ENCODE assay signal across 12 mouse cellular contexts in genomic region chr7:15961239-15961638, GRCm38 (mm10). TPM values are rescaled to one million over a fixed set of nuclear protein-coding genes. Genes with fewer than 3 reads are reported as not detected.
DNase-seq lines count a peak whose midpoint lies in the region; ATAC-seq and TF ChIP-seq lines count a peak whose summit lies in the region.
"Had no signal": no experiment of that assay in that cellular context is flagged by ENCODE, and none has a peak within 500 bp of the region (broad histone marks: within the 10 kb centered on the region; RNA-seq: fewer than 3 reads in every experiment).

No protein-coding gene starts in this region.

- H3K9ac ChIP-seq in forebrain, postnatal 0 days, result no peak overlapping the region
- H3K9ac ChIP-seq in forebrain, embryonic 12.5 days, result no peak overlapping the region
- H3K9ac ChIP-seq in limb, embryonic 13.5 days, result no peak overlapping the region; the same call in 1 of the 2 replicates
- no peak overlapping the region for H3K9ac ChIP-seq in stomach, embryonic 16.5 days (ENCODE audit: low read length)

- H3K4me2 ChIP-seq in forebrain, postnatal 0 days (ENCODE audit: low read depth), result no peak overlapping the region
- H3K4me2 ChIP-seq in forebrain, embryonic 12.5 days, result no peak overlapping the region
- no peak overlapping the region for H3K4me2 ChIP-seq in limb, embryonic 13.5 days (replicated peaks)
- H3K4me2 ChIP-seq in stomach, embryonic 16.5 days (ENCODE audit: low read depth, low read length), result no peak overlapping the region

- no peaks in the 10 kb centered on the region for H3K4me1 ChIP-seq in forebrain, postnatal 0 days (ENCODE audit: insufficient read depth)
- H3K4me1 ChIP-seq in forebrain, embryonic 12.5 days, result peaks cover 10% of the 10 kb centered on the region
- H3K4me1 ChIP-seq in limb, embryonic 13.5 days, result peaks cover 32% of the 10 kb centered on the region
- H3K4me1 ChIP-seq in limb, embryonic 10.5 days, result peaks cover 17% of the 10 kb centered on the region
- H3K4me1 ChIP-seq in stomach, embryonic 16.5 days (ENCODE audit: control insufficient read depth, insufficient read depth, low read length), result peaks cover 44% of the 10 kb centered on the region

- H3K9me3 ChIP-seq in forebrain, postnatal 0 days (ENCODE audit: low read length), result no peaks in the 10 kb centered on the region
- no peaks in the 10 kb centered on the region for H3K9me3 ChIP-seq in forebrain, embryonic 12.5 days
- no peaks in the 10 kb centered on the region for H3K9me3 ChIP-seq in limb, embryonic 13.5 days
- 0 out of 2 replicates have a peak, but pooled peaks cover 1% of the 10 kb centered on the region for H3K9me3 ChIP-seq in limb, embryonic 10.5 days (replicated peaks)
- no peaks in the 10 kb centered on the region for H3K9me3 ChIP-seq in stomach, embryonic 16.5 days (replicated peaks; ENCODE audit: control insufficient read depth, low read length)

- H3K27ac ChIP-seq in forebrain, postnatal 0 days (ENCODE audit: low read depth, low read length), result no peak overlapping the region
- no peak overlapping the region for H3K27ac ChIP-seq in forebrain, embryonic 12.5 days
- peak overlapping the region; percentile 92 for H3K27ac ChIP-seq in limb, embryonic 13.5 days
- no peak overlapping the region for H3K27ac ChIP-seq in limb, embryonic 10.5 days
- H3K27ac ChIP-seq in stomach, embryonic 16.5 days (ENCODE audit: low read length), result peak overlapping the region; percentile 98
- H3K27ac ChIP-seq: forebrain, embryonic 10.5 days; hindbrain, postnatal 0 days had no signal

- DNase-seq in forebrain, postnatal 0 days, result no peak
- no peak for DNase-seq in limb, embryonic 10.5 days (ENCODE audit: low spot score)
- peak; percentile 58 for DNase-seq in heart, postnatal 4 days
- DNase-seq in cerebellum, adult 8-10 months, result no peak
- DNase-seq in cerebellum, adult 9-10 months, result no peak
- DNase-seq: B cell, adult 2 months; gastrocnemius, postnatal 10 days had no signal

- TF ChIP-seq CTCF in forebrain, postnatal 0 days (IDR thresholded peaks at IDR 0.05; ENCODE audit: low read depth), result no peak

- H3K4me3 ChIP-seq in forebrain, postnatal 0 days (ENCODE audit: low read depth, low read length), result no peak overlapping the region
- no peak overlapping the region for H3K4me3 ChIP-seq in forebrain, embryonic 12.5 days (replicated peaks)
- no peak overlapping the region for H3K4me3 ChIP-seq in limb, embryonic 13.5 days
- H3K4me3 ChIP-seq in limb, embryonic 10.5 days, result no peak overlapping the region
- no peak overlapping the region for H3K4me3 ChIP-seq in stomach, embryonic 16.5 days (replicated peaks; ENCODE audit: low read length)
- H3K4me3 ChIP-seq: forebrain, embryonic 10.5 days had no signal

- WGBS in forebrain, postnatal 0 days, result 56% methylated on average over 4 of the region's 4 CpGs
- 68% methylated on average over 4 of the region's 4 CpGs for WGBS in forebrain, embryonic 12.5 days
- WGBS in limb, embryonic 13.5 days, result 53% methylated on average over 4 of the region's 4 CpGs
- WGBS in limb, embryonic 10.5 days, result 72% methylated on average over 4 of the region's 4 CpGs
- 50% methylated on average over 4 of the region's 4 CpGs for WGBS in stomach, embryonic 16.5 days

- no peaks in the 10 kb centered on the region for H3K27me3 ChIP-seq in forebrain, postnatal 0 days (ENCODE audit: insufficient read depth, low read length)
- H3K27me3 ChIP-seq in forebrain, embryonic 12.5 days, result no peaks in the 10 kb centered on the region
- H3K27me3 ChIP-seq in limb, embryonic 13.5 days, result peaks cover 3% of the 10 kb centered on the region; the same call in 1 of the 2 replicates
- H3K27me3 ChIP-seq in limb, embryonic 10.5 days (ENCODE audit: low read depth, poor library complexity, severe bottlenecking), result no peaks in the 10 kb centered on the region
- H3K27me3 ChIP-seq in stomach, embryonic 16.5 days (ENCODE audit: control insufficient read depth, insufficient read depth, low read length), result no peaks in the 10 kb centered on the region

- ATAC-seq in forebrain, postnatal 0 days, result 0 out of 2 replicates have a peak, but pooled peaks have one; percentile 19
- ATAC-seq in forebrain, embryonic 12.5 days (ENCODE audit: low FRiP score), result no peak
- ATAC-seq in limb, embryonic 13.5 days (ENCODE audit: low FRiP score, low read depth), result no peak
- ATAC-seq in stomach, embryonic 16.5 days (ENCODE audit: insufficient read depth, low FRiP score), result no peak
- ATAC-seq: hindbrain, postnatal 0 days had no signal

- no peaks in the 10 kb centered on the region for H3K36me3 ChIP-seq in forebrain, postnatal 0 days (ENCODE audit: insufficient read depth)
- H3K36me3 ChIP-seq in forebrain, embryonic 12.5 days (replicated peaks), result no peaks in the 10 kb centered on the region
- peaks cover 22% of the 10 kb centered on the region for H3K36me3 ChIP-seq in limb, embryonic 13.5 days
- no peaks in the 10 kb centered on the region for H3K36me3 ChIP-seq in limb, embryonic 10.5 days
- H3K36me3 ChIP-seq in stomach, embryonic 16.5 days (ENCODE audit: control insufficient read depth, insufficient read depth, low read length), result peaks cover 13% of the 10 kb centered on the region; the same call in 1 of the 2 replicates

RNA-seq across cellular contexts. Expression of gene Ehd2, which starts 6.1 kb away (rescaled TPM):
- total RNA-seq in forebrain, postnatal 0 days (2014; rRNA removed), result 3.1 and 3.5 TPM in 2 replicates
- 4.4 and 5.0 TPM in 2 replicates for polyA plus RNA-seq in forebrain, postnatal 0 days (2015; fragmentation: Nextera tagmentation; extraction: Ambion mirVana)
- 6.6 and 7.6 TPM in 2 replicates for polyA plus RNA-seq in forebrain, embryonic 12.5 days (2016; fragmentation: Nextera tagmentation; extraction: Ambion mirVana)
- polyA plus RNA-seq in limb, embryonic 13.5 days (2015; fragmentation: Nextera tagmentation; extraction: Ambion mirVana), result 25.3 and 29.9 TPM in 2 replicates
- polyA plus RNA-seq in limb, embryonic 10.5 days (2016; fragmentation: Nextera tagmentation; extraction: Ambion mirVana), result 10.1 and 10.4 TPM in 2 replicates
- total RNA-seq in heart, postnatal 4 days (2021), result 100 to 1,000 TPM; 193 to 197 TPM
- polyA plus RNA-seq in stomach, embryonic 16.5 days (2015; fragmentation: Nextera tagmentation; extraction: Ambion mirVana), result 65.8 and 76.3 TPM in 2 replicates

RNA-seq across cellular contexts. Expression of gene Nop53, which starts 15.4 kb away (rescaled TPM):
- 117 and 189 TPM in 2 replicates for total RNA-seq in forebrain, postnatal 0 days (2014; rRNA removed)
- polyA plus RNA-seq in forebrain, postnatal 0 days (2015; fragmentation: Nextera tagmentation; extraction: Ambion mirVana), result 143 and 154 TPM in 2 replicates
- 165 and 169 TPM in 2 replicates for polyA plus RNA-seq in forebrain, embryonic 12.5 days (2016; fragmentation: Nextera tagmentation; extraction: Ambion mirVana)
- 184 and 201 TPM in 2 replicates for polyA plus RNA-seq in limb, embryonic 13.5 days (2015; fragmentation: Nextera tagmentation; extraction: Ambion mirVana)
- 173 and 203 TPM in 2 replicates for polyA plus RNA-seq in limb, embryonic 10.5 days (2016; fragmentation: Nextera tagmentation; extraction: Ambion mirVana)
- total RNA-seq in heart, postnatal 4 days (2021), result 100 to 1,000 TPM; 139 to 142 TPM
- polyA plus RNA-seq in stomach, embryonic 16.5 days (2015; fragmentation: Nextera tagmentation; extraction: Ambion mirVana), result 162 and 168 TPM in 2 replicates

RNA-seq across cellular contexts. Expression of gene Selenow, which starts 39.0 kb away (rescaled TPM):
- total RNA-seq in forebrain, postnatal 0 days (2014; rRNA removed), result 813 and 1,238 TPM in 2 replicates
- 2,478 and 2,732 TPM in 2 replicates for polyA plus RNA-seq in forebrain, postnatal 0 days (2015; fragmentation: Nextera tagmentation; extraction: Ambion mirVana)
- polyA plus RNA-seq in forebrain, embryonic 12.5 days (2016; fragmentation: Nextera tagmentation; extraction: Ambion mirVana), result 1,130 and 1,137 TPM in 2 replicates
- 943 and 963 TPM in 2 replicates for polyA plus RNA-seq in limb, embryonic 13.5 days (2015; fragmentation: Nextera tagmentation; extraction: Ambion mirVana)
- polyA plus RNA-seq in limb, embryonic 10.5 days (2016; fragmentation: Nextera tagmentation; extraction: Ambion mirVana), result 654 and 733 TPM in 2 replicates
- total RNA-seq in heart, postnatal 4 days (2021), result 100 to 1,000 TPM; 194 to 214 TPM
- polyA plus RNA-seq in stomach, embryonic 16.5 days (2015; fragmentation: Nextera tagmentation; extraction: Ambion mirVana), result 684 and 739 TPM in 2 replicates

Comparison
In these comparisons a context has a peak if more than half of its experiments do, and no peak if none do; other contexts are left out.
1. H3K27ac ChIP-seq: peak in limb, embryonic 13.5 days (single experiment) and stomach, embryonic 16.5 days (single experiment); none in forebrain, postnatal 0 days (single experiment), forebrain, embryonic 12.5 days (single experiment) and limb, embryonic 10.5 days (single experiment).